Mouse (Mus musculus): ENCODE results near the gene Alox5ap. TPM values are rescaled to one million over a fixed set of nuclear protein-coding genes. Genes with fewer than 3 reads are reported as not detected.

Gene Alox5ap
- total RNA-seq, 2 experiments from 2014 or later = 13.4 to 26.8 TPM

DNA sequence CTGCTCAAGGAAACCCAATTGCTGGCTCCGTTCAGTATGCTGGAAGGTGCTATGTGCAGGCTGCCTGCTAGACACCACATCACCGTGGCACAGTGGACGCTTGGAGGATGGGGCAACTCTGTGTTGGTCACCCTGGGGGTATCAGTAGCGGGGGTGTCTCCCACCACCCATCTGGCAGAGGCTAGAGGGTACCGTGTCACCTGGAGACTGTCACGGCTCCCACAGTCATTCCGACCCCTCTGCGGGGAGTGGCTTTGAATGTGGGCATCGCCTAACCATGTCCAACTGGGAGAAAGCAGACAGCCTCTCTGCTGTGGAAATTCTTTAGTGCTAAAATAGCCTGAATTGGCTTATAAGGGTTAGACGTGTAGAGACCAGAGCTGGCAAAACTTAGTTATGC, 72.6 kb downstream of the Alox5ap start:
- intact Hi-C loops (cut with DNase I) = loop anchor here (2.0 to 5.0 kb wide), 5 partner anchors 65 to 524 kb away; partner anchors contain the start of gene Wdr95
- DNase-seq = no peak

Small RNA genes within 50 kb of the gene (microRNA-seq; reads per million reads assigned to microRNA genes)
- gene Gm24105 (ENCODE audit: borderline number of aligned reads in 2 of 2) = 0 to 0.67 reads per million in 2 experiments

Other genes starting within 250 kb of the Alox5ap start
- 10 to 100 TPM; 18.3 to 18.6 TPM for gene Uspl1, start 80.4 kb upstream of the Alox5ap start, total RNA-seq (2021)
- 100 to 1,000 TPM in 1 of 2 experiments, 10 to 100 TPM in 1; 91.5 to 111 TPM for gene Hmgb1, start 80.3 kb upstream of the Alox5ap start, total RNA-seq (2021)
- gene Medag, start 147.0 kb downstream of the Alox5ap start, total RNA-seq (2021) = 10 to 100 TPM; 15.3 to 20.8 TPM
- gene Tex26, start 174.9 kb downstream of the Alox5ap start, total RNA-seq (2021) = not detected